ENCODE assay signal across 17 mouse cellular contexts in the genomic region with DNA sequence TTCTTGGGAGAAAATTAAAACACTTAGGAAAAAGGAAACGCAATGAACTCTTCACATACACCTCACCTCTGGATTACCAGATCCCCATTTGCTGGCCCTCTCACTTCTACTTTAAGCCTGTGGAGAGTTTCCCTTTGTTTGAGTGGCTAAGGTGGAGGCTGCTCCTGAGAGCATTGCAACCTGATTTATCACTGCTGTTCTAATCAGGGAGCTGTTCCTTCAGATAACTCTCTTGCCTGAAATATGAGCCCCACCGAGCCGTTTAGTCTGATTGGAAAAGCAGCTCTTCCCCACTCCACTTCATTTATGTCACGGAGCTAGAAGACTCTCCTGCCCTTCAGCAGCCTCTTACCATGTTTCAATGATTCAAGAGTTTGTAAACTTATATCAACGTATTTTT.
A peak's percentile ranks its signal among the peaks of the same experiment; 100 is the strongest.
DNase-seq lines count a peak whose midpoint lies in the region; ATAC-seq and TF ChIP-seq lines count a peak whose summit lies in the region.
"Had no signal": no experiment of that assay in that cellular context is flagged by ENCODE, and none has a peak within 500 bp of the region (broad histone marks: within the 10 kb centered on the region; RNA-seq: fewer than 3 reads in every experiment).

No protein-coding gene starts in this region.

- no peaks in the 10 kb centered on the region for H3K36me3 ChIP-seq in kidney, embryonic 16.5 days (ENCODE audit: insufficient read depth, low read length)
- H3K36me3 ChIP-seq in limb, embryonic 10.5 days: no peaks in the 10 kb centered on the region
- no peaks in the 10 kb centered on the region for H3K36me3 ChIP-seq in neural tube, embryonic 14.5 days (ENCODE audit: control insufficient read depth, insufficient read depth, low read length)
- H3K36me3 ChIP-seq: embryonic facial prominence, embryonic 12.5 days; midbrain, embryonic 12.5 days had no signal

- DNase-seq in kidney, postnatal 4 days: no peak
- peak; percentile 59 for DNase-seq in embryo, embryonic 11 days
- peak; percentile 34 for DNase-seq in limb, embryonic 10.5 days (ENCODE audit: low spot score)
- no peak for DNase-seq in lung, adult 2 months
- DNase-seq in adrenal gland, postnatal 10 days: no peak
- DNase-seq: adrenal gland, postnatal 14 days; cerebellum, adult 9-10 months; gastrocnemius, postnatal 14 days; kidney, postnatal 36 days; layer of hippocampus, postnatal 36 days; right cerebral cortex, adult 18-20 months had no signal

- H3K4me1 ChIP-seq in kidney, embryonic 16.5 days (ENCODE audit: insufficient read depth, low read length): no peaks in the 10 kb centered on the region
- H3K4me1 ChIP-seq in limb, embryonic 10.5 days: peaks cover 5% of the 10 kb centered on the region
- H3K4me1 ChIP-seq in neural tube, embryonic 14.5 days (ENCODE audit: control insufficient read depth, insufficient read depth, low read length): no peaks in the 10 kb centered on the region
- H3K4me1 ChIP-seq in lung, adult 2 months (ENCODE audit: control insufficient read depth, insufficient read depth, low read length): no peaks in the 10 kb centered on the region
- H3K4me1 ChIP-seq: embryonic facial prominence, embryonic 12.5 days; midbrain, embryonic 12.5 days had no signal

- no peaks in the 10 kb centered on the region for H3K9me3 ChIP-seq in kidney, embryonic 16.5 days (ENCODE audit: low read length)
- H3K9me3 ChIP-seq in limb, embryonic 10.5 days (replicated peaks): no peaks in the 10 kb centered on the region
- H3K9me3 ChIP-seq in neural tube, embryonic 14.5 days (ENCODE audit: control insufficient read depth, low read length): no peaks in the 10 kb centered on the region
- H3K9me3 ChIP-seq: embryonic facial prominence, embryonic 12.5 days; midbrain, embryonic 12.5 days had no signal

- H3K27me3 ChIP-seq in kidney, embryonic 16.5 days (ENCODE audit: insufficient read depth, low read length): no peaks in the 10 kb centered on the region
- no peaks in the 10 kb centered on the region for H3K27me3 ChIP-seq in limb, embryonic 10.5 days (ENCODE audit: low read depth, poor library complexity, severe bottlenecking)
- no peaks in the 10 kb centered on the region for H3K27me3 ChIP-seq in neural tube, embryonic 14.5 days (ENCODE audit: control insufficient read depth, insufficient read depth, low read length)
- H3K27me3 ChIP-seq: embryonic facial prominence, embryonic 12.5 days; midbrain, embryonic 12.5 days had no signal

- H3K4me3 ChIP-seq in kidney, embryonic 16.5 days (ENCODE audit: low read length): no peak overlapping the region
- no peak overlapping the region for H3K4me3 ChIP-seq in limb, embryonic 10.5 days
- no peak overlapping the region for H3K4me3 ChIP-seq in neural tube, embryonic 14.5 days (ENCODE audit: low read depth, low read length)
- no peak overlapping the region for H3K4me3 ChIP-seq in lung, adult 2 months (replicated peaks; ENCODE audit: extremely low read depth, low read depth, low read length)
- H3K4me3 ChIP-seq: embryonic facial prominence, embryonic 12.5 days; midbrain, embryonic 12.5 days had no signal

- TF ChIP-seq CTCF in lung, adult 2 months (IDR thresholded peaks at IDR 0.05; ENCODE audit: insufficient read depth, low read length): no peak

- 12% methylated on average over 5 of the region's 5 CpGs for WGBS in kidney, embryonic 16.5 days
- 23% methylated on average over 5 of the region's 5 CpGs for WGBS in limb, embryonic 10.5 days
- WGBS in neural tube, embryonic 14.5 days: 42% methylated on average over 5 of the region's 5 CpGs
- 18% methylated on average over 5 of the region's 5 CpGs for WGBS in lung, adult 2 months

- no peak overlapping the region for H3K27ac ChIP-seq in kidney, embryonic 16.5 days (ENCODE audit: low read length)
- H3K27ac ChIP-seq in limb, embryonic 10.5 days: no peak overlapping the region
- no peak overlapping the region for H3K27ac ChIP-seq in neural tube, embryonic 14.5 days (ENCODE audit: low read depth, low read length)
- H3K27ac ChIP-seq: embryonic facial prominence, embryonic 12.5 days; liver, embryonic 14.5 days; midbrain, embryonic 12.5 days had no signal

- no peak overlapping the region for H3K9ac ChIP-seq in kidney, embryonic 16.5 days (replicated peaks; ENCODE audit: low read length)
- no peak overlapping the region for H3K9ac ChIP-seq in neural tube, embryonic 14.5 days (replicated peaks; ENCODE audit: low read depth, low read length)
- H3K9ac ChIP-seq: embryonic facial prominence, embryonic 12.5 days; liver, embryonic 14.5 days; midbrain, embryonic 12.5 days had no signal

- ATAC-seq in kidney, embryonic 16.5 days (ENCODE audit: low FRiP score, low TSS enrichment): peak; percentile 84
- peak; percentile 73 for ATAC-seq in neural tube, embryonic 14.5 days (ENCODE audit: low read depth)
- ATAC-seq: inflammation-experienced regulatory T-cells, adult 6 months had no signal

- no peak for TF ChIP-seq POLR2A in lung, adult 2 months (IDR thresholded peaks at IDR 0.05; ENCODE audit: borderline replicate concordance, extremely low read depth, low read depth, low read length)

- no peak overlapping the region for H3K4me2 ChIP-seq in kidney, embryonic 16.5 days (replicated peaks; ENCODE audit: low read depth, low read length)
- H3K4me2 ChIP-seq in neural tube, embryonic 14.5 days (ENCODE audit: low read depth, low read length): no peak overlapping the region
- H3K4me2 ChIP-seq: embryonic facial prominence, embryonic 12.5 days; midbrain, embryonic 12.5 days had no signal

Comparison
In these comparisons a context has a peak if more than half of its experiments do, and no peak if none do; other contexts are left out.
1. DNase-seq: peak in embryo, embryonic 11 days (single experiment) and limb, embryonic 10.5 days (single experiment); none in kidney, postnatal 4 days (0 of 2), lung, adult 2 months (single experiment) and adrenal gland, postnatal 10 days (single experiment).